ENCODE assay signal across 10 mouse cellular contexts in the genomic region with DNA sequence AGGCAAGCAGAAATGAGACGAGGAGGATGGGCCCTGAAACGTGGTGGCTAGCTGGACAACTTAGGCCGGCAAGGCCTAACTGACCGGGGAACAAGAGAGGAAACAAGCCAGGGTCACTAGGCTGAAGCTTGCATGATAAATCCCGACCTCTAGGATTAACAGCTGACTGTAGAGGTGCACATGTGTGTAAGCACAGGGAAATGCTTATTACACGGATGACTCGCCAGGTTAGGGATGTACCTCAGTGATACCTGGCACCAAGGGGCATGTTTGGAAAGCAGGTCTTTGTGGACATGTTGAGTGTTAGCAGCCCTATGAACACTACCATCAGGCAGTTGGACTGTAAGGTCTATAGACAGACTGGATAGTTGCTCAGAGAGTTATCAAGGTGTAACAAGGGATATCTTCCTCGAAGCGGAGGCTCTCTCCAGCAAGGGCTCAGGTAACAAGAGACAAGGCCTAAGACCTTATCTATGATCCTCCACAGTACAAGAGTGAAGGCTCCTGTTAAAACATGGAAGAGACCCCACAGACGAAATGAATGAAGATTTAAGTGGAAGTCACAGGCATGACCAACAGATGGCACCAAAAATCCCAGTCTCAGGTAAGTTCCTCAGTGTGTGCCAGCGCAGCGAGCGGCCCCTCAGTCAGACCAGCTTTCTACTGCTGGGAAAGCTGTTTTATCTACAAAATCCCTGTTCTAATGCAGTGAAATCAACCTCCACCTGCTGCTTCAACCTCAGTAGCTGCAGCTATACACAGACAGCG. TPM values are rescaled to one million over a fixed set of nuclear protein-coding genes. Genes with fewer than 3 reads are reported as not detected.
DNase-seq lines count a peak whose midpoint lies in the region; ATAC-seq and TF ChIP-seq lines count a peak whose summit lies in the region.
"Had no signal": no experiment of that assay in that cellular context is flagged by ENCODE, and none has a peak within 500 bp of the region (broad histone marks: within the 10 kb centered on the region; RNA-seq: fewer than 3 reads in every experiment).

No protein-coding gene starts in this region.

- no peaks in the 10 kb centered on the region for H3K27me3 ChIP-seq in kidney, postnatal 0 days (ENCODE audit: insufficient read depth, low read length)
- H3K27me3 ChIP-seq in forebrain, embryonic 14.5 days (replicated peaks; ENCODE audit: control insufficient read depth, insufficient read depth, low read length) = no peaks in the 10 kb centered on the region
- no peaks in the 10 kb centered on the region for H3K27me3 ChIP-seq in midbrain, postnatal 0 days (ENCODE audit: insufficient read depth, low read length)
- no peaks in the 10 kb centered on the region for H3K27me3 ChIP-seq in heart, embryonic 10.5 days (ENCODE audit: insufficient read depth, poor library complexity, severe bottlenecking)

- H3K4me2 ChIP-seq in kidney, postnatal 0 days (ENCODE audit: low read length) = no peak overlapping the region
- H3K4me2 ChIP-seq in forebrain, embryonic 14.5 days (ENCODE audit: low read length) = no peak overlapping the region
- H3K4me2 ChIP-seq in midbrain, postnatal 0 days (ENCODE audit: low read depth, low read length, poor library complexity, severe bottlenecking) = no peak overlapping the region

- H3K27ac ChIP-seq in kidney, postnatal 0 days = no peak overlapping the region
- no peak overlapping the region for H3K27ac ChIP-seq in forebrain, embryonic 14.5 days (ENCODE audit: low read depth, low read length)
- H3K27ac ChIP-seq in midbrain, postnatal 0 days (ENCODE audit: low read depth, low read length) = 0 out of 2 replicates have a peak overlapping the region, but pooled peaks have one; percentile 26
- no peak overlapping the region for H3K27ac ChIP-seq in heart, embryonic 10.5 days

- TF ChIP-seq CTCF in kidney, postnatal 0 days (IDR thresholded peaks at IDR 0.05; ENCODE audit: low read depth) = peak; percentile 53
- peak; percentile 67 for TF ChIP-seq CTCF in midbrain, postnatal 0 days (IDR thresholded peaks at IDR 0.05)

- 75% methylated on average over 14 of the region's 14 CpGs for WGBS in kidney, postnatal 0 days
- 75% methylated on average over 14 of the region's 14 CpGs for WGBS in forebrain, embryonic 14.5 days
- WGBS in midbrain, postnatal 0 days = 74% methylated on average over 14 of the region's 14 CpGs
- WGBS in heart, embryonic 10.5 days = 76% methylated on average over 14 of the region's 14 CpGs

- H3K4me3 ChIP-seq in kidney, postnatal 0 days (replicated peaks; ENCODE audit: low read depth, low read length) = no peak overlapping the region
- H3K4me3 ChIP-seq in forebrain, embryonic 14.5 days (ENCODE audit: low read depth, low read length) = no peak overlapping the region
- H3K4me3 ChIP-seq in midbrain, postnatal 0 days (ENCODE audit: low read depth, low read length) = no peak overlapping the region
- H3K4me3 ChIP-seq in heart, embryonic 10.5 days = no peak overlapping the region

- H3K9ac ChIP-seq in kidney, postnatal 0 days (ENCODE audit: low read depth, low read length) = no peak overlapping the region
- no peak overlapping the region for H3K9ac ChIP-seq in forebrain, embryonic 14.5 days (ENCODE audit: low read length)
- H3K9ac ChIP-seq in midbrain, postnatal 0 days (replicated peaks; ENCODE audit: low read length, poor library complexity, severe bottlenecking) = no peak overlapping the region

- DNase-seq in kidney, postnatal 0 days (ENCODE audit: low spot score) = peak; percentile 59
- no peak for DNase-seq in kidney, adult 11 months
- DNase-seq in Muller cell, postnatal 12 days (ENCODE audit: inconsistent ontology term) = peak; percentile 17
- peak; percentile 47 for DNase-seq in forebrain, embryonic 14.5 days (ENCODE audit: low spot score)
- peak; percentile 70 for DNase-seq in midbrain, postnatal 0 days (ENCODE audit: low spot score)
- DNase-seq in right cerebral cortex, adult 18-20 months = no peak
- DNase-seq in frontal cortex, postnatal 14 days (ENCODE audit: low spot score in 2 of 2) = no peak
- DNase-seq in heart, embryonic 10.5 days (ENCODE audit: low spot score) = no peak
- DNase-seq: adrenal gland, postnatal 25 days; heart, postnatal 4 days had no signal

- no peak for ATAC-seq in kidney, postnatal 0 days (replicated peaks; ENCODE audit: low FRiP score, low read depth)
- ATAC-seq in forebrain, embryonic 14.5 days = 0 out of 2 replicates have a peak, but pooled peaks have one; percentile 7
- 0 out of 2 replicates have a peak, but pooled peaks have one; percentile 25 for ATAC-seq in midbrain, postnatal 0 days (ENCODE audit: low FRiP score)

- peaks cover 44% of the 10 kb centered on the region for H3K36me3 ChIP-seq in kidney, postnatal 0 days (ENCODE audit: insufficient read depth, low read length)
- H3K36me3 ChIP-seq in forebrain, embryonic 14.5 days (ENCODE audit: control insufficient read depth, insufficient read depth, low read length) = peaks cover 53% of the 10 kb centered on the region
- H3K36me3 ChIP-seq in midbrain, postnatal 0 days (ENCODE audit: insufficient read depth, low read length) = peaks cover 37% of the 10 kb centered on the region
- peaks cover 53% of the 10 kb centered on the region for H3K36me3 ChIP-seq in heart, embryonic 10.5 days

- no peaks in the 10 kb centered on the region for H3K4me1 ChIP-seq in kidney, postnatal 0 days (replicated peaks; ENCODE audit: insufficient read depth, low read length)
- H3K4me1 ChIP-seq in forebrain, embryonic 14.5 days (ENCODE audit: control insufficient read depth, insufficient read depth, low read length) = no peaks in the 10 kb centered on the region
- no peaks in the 10 kb centered on the region for H3K4me1 ChIP-seq in midbrain, postnatal 0 days (ENCODE audit: insufficient read depth, low read length)
- no peaks in the 10 kb centered on the region for H3K4me1 ChIP-seq in heart, embryonic 10.5 days

- no peaks in the 10 kb centered on the region for H3K9me3 ChIP-seq in kidney, postnatal 0 days (replicated peaks; ENCODE audit: low read length)
- no peaks in the 10 kb centered on the region for H3K9me3 ChIP-seq in forebrain, embryonic 14.5 days (replicated peaks; ENCODE audit: control insufficient read depth, low read length)
- no peaks in the 10 kb centered on the region; the same call in 1 of the 2 replicates for H3K9me3 ChIP-seq in midbrain, postnatal 0 days (ENCODE audit: low read length)
- H3K9me3 ChIP-seq in heart, embryonic 10.5 days = no peaks in the 10 kb centered on the region

RNA-seq across cellular contexts. Expression of a gene that starts 10.1 kb away (rescaled TPM):
- polyA plus RNA-seq in kidney, postnatal 0 days (2015; fragmentation: Nextera tagmentation; extraction: Ambion mirVana) = 18.6 and 20.6 TPM in 2 replicates
- polyA plus RNA-seq in forebrain, embryonic 14.5 days (2014; fragmentation: Nextera tagmentation; extraction: Ambion mirVana) = 11.0 and 11.6 TPM in 2 replicates
- 23.8 and 39.0 TPM in 2 replicates for total RNA-seq in midbrain, postnatal 0 days (2014; rRNA removed)
- polyA plus RNA-seq in midbrain, postnatal 0 days (2015; fragmentation: Nextera tagmentation; extraction: Ambion mirVana) = 24.8 and 26.1 TPM in 2 replicates
- 4.2 and 7.1 TPM in 2 replicates for polyA plus RNA-seq in heart, embryonic 10.5 days (2016; fragmentation: Nextera tagmentation; extraction: Ambion mirVana)

RNA-seq across cellular contexts. Expression of a gene that starts 13.2 kb away (rescaled TPM):
- polyA plus RNA-seq in kidney, postnatal 0 days (2015; fragmentation: Nextera tagmentation; extraction: Ambion mirVana) = 90.2 and 100 TPM in 2 replicates
- 118 and 137 TPM in 2 replicates for polyA plus RNA-seq in forebrain, embryonic 14.5 days (2014; fragmentation: Nextera tagmentation; extraction: Ambion mirVana)
- total RNA-seq in midbrain, postnatal 0 days (2014; rRNA removed) = 219 and 233 TPM in 2 replicates
- polyA plus RNA-seq in midbrain, postnatal 0 days (2015; fragmentation: Nextera tagmentation; extraction: Ambion mirVana) = 107 and 124 TPM in 2 replicates
- polyA plus RNA-seq in heart, embryonic 10.5 days (2016; fragmentation: Nextera tagmentation; extraction: Ambion mirVana) = 77.6 and 101 TPM in 2 replicates

RNA-seq across cellular contexts. Expression of a gene that starts 17.1 kb away (rescaled TPM):
- polyA plus RNA-seq in kidney, postnatal 0 days (2015; fragmentation: Nextera tagmentation; extraction: Ambion mirVana) = 0.83 and 0.95 TPM in 2 replicates
- polyA plus RNA-seq in forebrain, embryonic 14.5 days (2014; fragmentation: Nextera tagmentation; extraction: Ambion mirVana) = 0.22 TPM in 1 of 2 replicates, not detected in the other
- total RNA-seq in midbrain, postnatal 0 days (2014; rRNA removed) = not detected in 2 replicates
- polyA plus RNA-seq in midbrain, postnatal 0 days (2015; fragmentation: Nextera tagmentation; extraction: Ambion mirVana) = 0.23 TPM in 1 of 2 replicates, not detected in the other
- polyA plus RNA-seq in heart, embryonic 10.5 days (2016; fragmentation: Nextera tagmentation; extraction: Ambion mirVana) = 0.62 and 0.84 TPM in 2 replicates
- total RNA-seq: heart, postnatal 4 days had no signal

RNA-seq across cellular contexts. Expression of a gene that starts 33.9 kb away (rescaled TPM):
- 15.3 and 19.4 TPM in 2 replicates for polyA plus RNA-seq in kidney, postnatal 0 days (2015; fragmentation: Nextera tagmentation; extraction: Ambion mirVana)
- polyA plus RNA-seq in forebrain, embryonic 14.5 days (2014; fragmentation: Nextera tagmentation; extraction: Ambion mirVana) = 0.18 and 0.36 TPM in 2 replicates
- 0.16 and 0.47 TPM in 2 replicates for total RNA-seq in midbrain, postnatal 0 days (2014; rRNA removed)
- 1.4 and 1.6 TPM in 2 replicates for polyA plus RNA-seq in midbrain, postnatal 0 days (2015; fragmentation: Nextera tagmentation; extraction: Ambion mirVana)
- 0.18 TPM in 1 of 2 replicates, not detected in the other for polyA plus RNA-seq in heart, embryonic 10.5 days (2016; fragmentation: Nextera tagmentation; extraction: Ambion mirVana)

RNA-seq across cellular contexts. Expression of a gene that starts 43.6 kb away (rescaled TPM):
- polyA plus RNA-seq in kidney, postnatal 0 days (2015; fragmentation: Nextera tagmentation; extraction: Ambion mirVana) = 12.9 and 13.5 TPM in 2 replicates
- 0.66 and 1.2 TPM in 2 replicates for polyA plus RNA-seq in forebrain, embryonic 14.5 days (2014; fragmentation: Nextera tagmentation; extraction: Ambion mirVana)
- total RNA-seq in midbrain, postnatal 0 days (2014; rRNA removed) = 0.47 and 4.7 TPM in 2 replicates
- 1.6 and 2.3 TPM in 2 replicates for polyA plus RNA-seq in midbrain, postnatal 0 days (2015; fragmentation: Nextera tagmentation; extraction: Ambion mirVana)
- 0.23 and 0.29 TPM in 2 replicates for polyA plus RNA-seq in heart, embryonic 10.5 days (2016; fragmentation: Nextera tagmentation; extraction: Ambion mirVana)

Comparison
In these comparisons a context has a peak if more than half of its experiments do, and no peak if none do; other contexts are left out.
1. DNase-seq: peak in kidney, postnatal 0 days (single experiment), Muller cell, postnatal 12 days (single experiment), forebrain, embryonic 14.5 days (single experiment) and midbrain, postnatal 0 days (single experiment); none in kidney, adult 11 months (single experiment), right cerebral cortex, adult 18-20 months (single experiment), frontal cortex, postnatal 14 days (0 of 2) and heart, embryonic 10.5 days (single experiment).